Mouse (Mus musculus) G1E (cell line): Measurements from ENCODE around the gene Ttc36. TPM values are rescaled to one million over a fixed set of nuclear protein-coding genes. Genes with fewer than 3 reads are reported as not detected.

Experiments used
- ATAC-seq: 2 replicates; pipeline ENCODE4 v1.8.0; 2016; ENCODE audit warnings: mild to moderate bottlenecking; ENCODE audit not compliant: insufficient number of reproducible peaks, poor library complexity, low FRiP score, severe bottlenecking; ENCODE audit errors: extremely low read depth
- DNase-seq: peaks from one replicate; pipeline ENCODE4 v3.0.0; 2012; ENCODE audit warnings: low spot score
- H3K27me3 ChIP-seq: 2 replicates; pipeline ENCODE4 v1.6.1; 2012; ENCODE audit warnings: mild to moderate bottlenecking, low read length, inconsistent platforms; ENCODE audit not compliant: insufficient read depth
- H3K36me3 ChIP-seq: replicated peaks from 2 replicates; pipeline ENCODE3; 2012; ENCODE audit warnings: mild to moderate bottlenecking, inconsistent platforms
- H3K4me1 ChIP-seq: 2 replicates; pipeline ENCODE4 v1.6.1; 2012; ENCODE audit warnings: low read depth, low read length, inconsistent platforms, mixed read lengths; ENCODE audit not compliant: insufficient read depth
- H3K4me3 ChIP-seq: 2 replicates; pipeline ENCODE4 v1.5.1; 2012; ENCODE audit warnings: low read depth, mild to moderate bottlenecking, inconsistent platforms, low read length, moderate library complexity, mixed read lengths
- H3K9me3 ChIP-seq: replicated peaks from 2 replicates; pipeline ENCODE4 v1.6.1; 2012; ENCODE audit warnings: inconsistent platforms
- CTCF ChIP-seq: IDR thresholded peaks from 2 replicates; pipeline ENCODE4 v1.5.1; 2012; ENCODE audit warnings: low read depth, low read length, inconsistent platforms, mixed read lengths
- GATA1 ChIP-seq: IDR thresholded peaks from 2 replicates; pipeline ENCODE4 v1.6.1; 2012; ENCODE audit warnings: borderline replicate concordance, low read length, inconsistent platforms, mixed read lengths
- GATA2 ChIP-seq: IDR thresholded peaks from 2 replicates; pipeline ENCODE4 v1.6.1; 2012; ENCODE audit warnings: low read depth, low read length, inconsistent platforms, borderline replicate concordance
- POLR2AphosphoS5 ChIP-seq: IDR thresholded peaks from 2 replicates; pipeline ENCODE4 v1.6.1; 2012; ENCODE audit warnings: low read depth, low read length, inconsistent platforms; ENCODE audit not compliant: insufficient replicate concordance
- TAL1 ChIP-seq: conservative IDR thresholded peaks from 2 replicates; pipeline ENCODE4 v1.6.1; 2012; ENCODE audit warnings: low read depth, low read length, inconsistent platforms, mixed read lengths
- polyA plus RNA-seq: library from polyadenylated mRNA; stranded (reverse); fragments of >175 nt; gene quantifications from 2 replicates; pipeline ENCODE4 v1.2.3, GENCODE M21; 2012
- total RNA-seq, 2 experiments: library from RNA; stranded (forward) in 1 of 2; stranded (reverse) in 1 of 2; fragments of 200-1000 nt in 1 of 2; fragments of >200 nt in 1 of 2; fragmentation: Nextera tagmentation in 1 of 2; gene quantifications; 2 replicates each; pipeline ENCODE4 v1.2.3; 2014 to 2017

The Ttc36 gene
- total and polyA plus RNA-seq, 3 experiments: 0.38 TPM; not detected in 2

DNA sequence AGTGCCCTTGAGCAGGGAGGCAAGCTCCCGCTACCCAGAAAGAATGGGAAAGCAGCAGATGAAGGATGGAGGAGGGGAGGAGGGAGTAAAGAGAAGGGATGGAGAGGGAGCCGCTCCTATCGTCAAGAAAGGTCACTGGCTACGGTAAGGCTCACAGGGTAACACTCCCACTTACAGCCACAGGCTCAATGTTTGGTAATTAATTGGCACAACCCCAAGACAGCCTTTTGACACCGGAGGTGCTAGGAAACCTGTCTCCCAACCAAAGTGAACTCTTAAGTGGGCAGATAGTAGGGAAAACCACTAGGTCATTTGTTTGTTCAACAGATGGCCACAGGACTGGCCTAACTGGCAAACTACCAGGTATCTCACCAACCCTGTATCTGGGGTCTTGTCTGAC lies 4.3 kb upstream of the Ttc36 start:
- no peaks in the 10 kb centered on the region for H3K27me3 ChIP-seq
- no peak for TF ChIP-seq TAL1
- no peak for TF ChIP-seq GATA1
- H3K4me1 ChIP-seq: no peaks in the 10 kb centered on the region
- no peaks in the 10 kb centered on the region for H3K9me3 ChIP-seq
- peaks cover 79% of the 10 kb centered on the region for H3K36me3 ChIP-seq
- no peak overlapping the region for H3K4me3 ChIP-seq
- DNase-seq (no peak), ATAC-seq (no peak)

DNA sequence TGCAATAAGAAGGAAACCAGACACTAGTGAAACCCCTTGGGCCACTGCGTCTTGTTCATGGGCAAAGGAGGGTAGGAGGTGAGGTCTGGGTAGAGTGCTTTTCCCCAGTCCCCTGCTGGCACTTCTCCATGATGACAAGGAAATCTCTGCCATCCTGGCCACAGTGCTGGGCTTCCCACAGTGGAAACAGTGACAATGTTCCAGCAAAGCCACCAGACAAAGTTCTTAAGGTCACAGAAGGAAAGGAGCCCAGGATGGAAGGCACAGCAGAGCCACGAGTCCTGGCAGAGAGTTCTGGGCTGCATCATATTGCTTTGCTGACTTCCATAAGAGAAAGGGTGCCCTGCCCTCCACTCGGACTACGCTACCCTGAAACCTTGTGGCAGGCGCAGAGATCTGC lies 2.7 kb upstream of the Ttc36 start:
- peaks cover 6% of the 10 kb centered on the region for H3K27me3 ChIP-seq
- ATAC-seq (no peak), DNase-seq (no peak)
- peaks cover 65% of the 10 kb centered on the region for H3K36me3 ChIP-seq
- H3K4me1 ChIP-seq: peaks cover 5% of the 10 kb centered on the region
- no peak overlapping the region for H3K4me3 ChIP-seq
- TF ChIP-seq CTCF (no peak), GATA2 (no peak), POLR2AphosphoS5 (no peak), GATA1 (no peak), TAL1 (no peak)
- no peaks in the 10 kb centered on the region for H3K9me3 ChIP-seq

DNA sequence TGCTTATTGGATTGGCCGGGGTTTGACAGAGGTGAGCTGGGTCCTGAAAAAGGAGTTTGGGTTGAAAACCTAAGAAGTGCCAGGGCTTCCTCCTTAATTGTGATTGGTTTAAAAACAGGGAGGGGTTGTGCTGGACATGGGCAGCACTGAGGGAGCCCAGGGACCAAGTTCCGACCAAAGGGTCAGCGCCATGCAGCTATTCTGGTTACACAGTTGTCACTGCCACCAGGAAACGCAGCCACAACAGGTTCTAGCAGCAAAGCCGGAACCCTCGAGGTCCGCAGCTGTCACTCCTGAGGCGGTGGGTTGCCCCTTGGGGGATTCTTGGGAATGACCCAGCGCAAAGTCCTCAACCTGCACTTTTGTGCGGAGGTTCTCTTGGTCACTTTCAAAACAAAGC lies 1.8 kb upstream of the Ttc36 start:
- TF ChIP-seq GATA1 (no peak), GATA2 (no peak), CTCF (no peak), TAL1 (no peak), POLR2AphosphoS5 (no peak)
- no peak for ATAC-seq

DNA sequence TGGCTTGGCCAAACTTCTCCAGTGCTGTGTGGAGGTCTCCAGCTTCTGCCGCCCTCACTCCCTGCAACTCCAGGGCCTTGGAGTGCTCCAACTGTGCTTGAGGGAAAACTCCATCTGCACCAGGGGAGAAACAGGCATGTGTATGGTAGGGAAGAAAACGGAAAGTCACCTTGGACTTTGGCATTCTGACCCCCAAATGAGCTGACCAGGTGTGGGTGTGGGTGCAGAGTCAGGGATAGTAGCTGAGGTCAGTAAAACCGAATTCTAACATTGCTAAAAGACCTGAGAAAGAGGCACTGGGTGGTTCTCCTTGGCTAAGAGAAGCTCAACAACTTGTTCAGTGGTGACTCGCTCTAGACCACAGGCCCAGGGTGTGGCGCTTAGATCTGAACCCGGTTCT lies 1.2 kb downstream of the Ttc36 start:
- Histone ChIP-seq H3K9me3 (no peaks in the 10 kb centered on the region), H3K27me3 (peaks cover 30% of the 10 kb centered on the region), H3K4me1 (peaks cover 26% of the 10 kb centered on the region), H3K4me3 (no peak overlapping the region), H3K36me3 (peaks cover 26% of the 10 kb centered on the region)
- DNase-seq (no peak), ATAC-seq (no peak)
- TF ChIP-seq GATA1: no peak
- no peak for TF ChIP-seq GATA2
- TF ChIP-seq TAL1: no peak
- TF ChIP-seq CTCF: no peak
- no peak for TF ChIP-seq POLR2AphosphoS5

More for the DNA sequence above, 1.8 kb upstream of the Ttc36 start:
- H3K4me1 ChIP-seq: peaks cover 9% of the 10 kb centered on the region
- peaks cover 14% of the 10 kb centered on the region for H3K27me3 ChIP-seq
- no peaks in the 10 kb centered on the region for H3K9me3 ChIP-seq
- no peak overlapping the region for H3K4me3 ChIP-seq
- DNase-seq: no peak
- peaks cover 56% of the 10 kb centered on the region for H3K36me3 ChIP-seq

DNA sequence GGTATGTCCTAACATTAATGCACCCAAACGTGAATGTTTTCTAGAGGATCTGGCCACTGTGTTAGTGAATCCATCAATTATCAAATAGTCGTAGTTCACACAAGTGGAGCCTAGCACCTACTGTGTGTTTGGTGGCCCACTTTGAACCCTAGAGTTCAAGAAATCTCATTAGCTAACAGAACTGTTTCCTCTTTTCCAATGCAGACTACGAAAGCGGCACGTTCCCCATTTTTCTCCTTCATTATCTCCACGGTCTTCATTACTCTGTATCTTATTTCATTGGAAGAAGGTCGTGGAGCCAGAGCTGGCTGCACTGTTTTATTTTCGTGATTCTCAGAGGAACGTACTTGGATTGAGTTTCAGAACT lies 2.9 kb downstream of the Ttc36 start:
- TF ChIP-seq GATA1 (no peak), CTCF (no peak), TAL1 (no peak), POLR2AphosphoS5 (no peak)
- Histone ChIP-seq H3K36me3 (peaks cover 10% of the 10 kb centered on the region), H3K4me1 (peaks cover 26% of the 10 kb centered on the region), H3K27me3 (peaks cover 44% of the 10 kb centered on the region), H3K4me3 (peak overlapping the region; percentile 76), H3K9me3 (no peaks in the 10 kb centered on the region)
- DNase-seq (no peak), ATAC-seq (no peak)

DNA sequence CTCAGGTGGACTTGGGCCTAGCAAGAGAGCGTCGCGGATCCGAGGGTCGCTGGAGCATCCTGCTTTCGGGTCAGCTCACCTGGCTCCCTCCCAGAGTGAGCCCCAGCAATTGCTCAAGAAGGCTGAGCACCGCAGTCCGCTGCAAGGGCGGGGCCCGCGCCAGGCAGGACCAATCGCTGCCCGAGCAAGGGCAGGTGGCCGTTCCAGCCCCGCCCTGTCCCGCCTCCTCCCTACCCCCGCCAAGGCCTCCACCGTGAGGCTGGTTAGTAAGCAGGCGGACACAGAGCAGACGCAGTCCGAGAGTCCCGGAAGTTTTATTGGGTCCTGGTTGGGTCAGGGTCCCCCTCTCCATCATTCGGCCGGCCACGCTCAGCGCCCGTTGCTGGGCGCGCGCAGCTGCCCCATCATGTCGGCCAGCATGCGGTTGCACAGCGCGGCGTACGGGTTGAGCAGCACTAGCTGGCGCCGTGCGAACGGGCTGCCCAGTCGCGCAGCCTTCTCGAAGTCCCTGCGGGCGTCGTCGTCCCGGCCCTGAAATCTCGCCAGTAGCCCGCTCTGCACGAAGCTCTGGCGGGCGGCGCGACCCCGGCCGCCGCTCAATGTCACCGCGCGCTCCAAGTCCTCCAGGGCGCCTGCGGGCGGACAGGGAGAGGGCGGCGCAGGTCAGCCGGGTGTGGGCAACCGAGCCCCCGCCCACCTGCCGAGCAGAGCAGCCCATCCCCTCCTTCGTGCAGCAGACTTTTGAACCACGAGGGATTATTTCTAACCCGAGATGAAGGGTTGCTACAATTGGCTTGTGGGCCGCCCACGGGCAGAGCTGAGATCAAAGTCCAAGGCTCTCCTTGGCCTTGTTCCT lies 3.5 kb downstream of the Ttc36 start, which contains the start of gene Tmem25:
Gene Tmem25 (minus strand): TSS at position 206 of the 856 bp plus-strand sequence.
- ATAC-seq: peak; percentile 77
- TF ChIP-seq POLR2AphosphoS5 (no peak), GATA2 (no peak), GATA1 (no peak)
- H3K27me3 ChIP-seq: peaks cover 50% of the 10 kb centered on the region
- peak; percentile 85 for DNase-seq
- H3K9me3 ChIP-seq: no peaks in the 10 kb centered on the region
- H3K4me1 ChIP-seq: peaks cover 26% of the 10 kb centered on the region
- H3K36me3 ChIP-seq: peaks cover 6% of the 10 kb centered on the region
- H3K4me3 ChIP-seq: peak within 1 kb of the TSS; percentile 76

DNA sequence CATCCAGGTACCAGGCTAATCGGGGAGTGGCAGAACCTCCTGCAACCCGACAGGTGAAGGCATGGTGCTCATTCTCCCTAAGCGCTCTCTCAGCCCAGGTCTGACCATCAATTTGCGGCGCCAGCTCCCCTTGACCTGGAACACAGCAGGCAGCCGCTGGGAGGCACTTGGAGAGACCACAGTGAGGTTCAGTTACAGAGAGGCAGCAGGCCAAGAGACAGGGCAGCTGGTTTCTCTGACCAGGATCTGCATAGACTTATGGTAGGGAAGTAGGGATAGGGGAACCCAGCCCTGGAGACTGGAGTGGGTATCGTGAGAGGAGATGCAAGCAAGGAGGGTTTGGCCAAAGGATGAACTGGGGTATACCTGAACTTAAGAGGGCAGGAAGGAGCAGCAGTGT lies 4.6 kb downstream of the Ttc36 start:
- ATAC-seq (no peak), DNase-seq (no peak)
- Histone ChIP-seq H3K36me3 (peaks cover 3% of the 10 kb centered on the region), H3K4me1 (peaks cover 26% of the 10 kb centered on the region), H3K27me3 (peaks cover 52% of the 10 kb centered on the region), H3K9me3 (no peaks in the 10 kb centered on the region), H3K4me3 (no peak overlapping the region; the same call in 1 of the 2 replicates)
- TF ChIP-seq CTCF (no peak), GATA2 (no peak), GATA1 (no peak), POLR2AphosphoS5 (no peak), TAL1 (no peak)
